Mouse (Mus musculus): Measurements from ENCODE around the gene Kdm6b.
"Not testable (repeated sequence)": the region's sequence is repeated elsewhere in the genome, so short reads cannot be mapped to it uniquely, and the experiment has no call there.

The Kdm6b gene

GRCm38 (mm10) chr11:69406282-69406681 is 7.2 kb downstream of the Kdm6b start:
- DNase-seq (ENCODE audit: low read depth, low spot score), result no peak

- DNase-seq (ENCODE audit: low read depth, low spot score), result no peak
These were observed 7.9 kb downstream of the Kdm6b start for GRCm38 (mm10) chr11:69405397-69406200.

GRCm38 (mm10) chr11:69404595-69405396 is 8.7 kb downstream of the Kdm6b start:
- DNase-seq (ENCODE audit: low read depth, low spot score), result peak; percentile 68

- DNase-seq (ENCODE audit: low read depth, low spot score), result no peak
These were observed 9.5 kb downstream of the Kdm6b start for GRCm38 (mm10) chr11:69403691-69404594.

- DNase-seq (ENCODE audit: low read depth, low spot score), result no peak
These were observed 11.5 kb downstream of the Kdm6b start for GRCm38 (mm10) chr11:69401987-69402386.

- peak; percentile 98 for DNase-seq (ENCODE audit: low read depth, low spot score)
These were observed 12.3 kb downstream of the Kdm6b start for GRCm38 (mm10) chr11:69401210-69401637.

- DNase-seq (ENCODE audit: low read depth, low spot score), result no peak
These were observed 13.2 kb downstream of the Kdm6b start for GRCm38 (mm10) chr11:69400083-69400850.

- DNase-seq (ENCODE audit: low read depth, low spot score), result peak; percentile 75
These were observed 14.0 kb downstream of the Kdm6b start for GRCm38 (mm10) chr11:69399201-69400082.

- DNase-seq (ENCODE audit: low read depth, low spot score), result no peak
These were observed 14.8 kb downstream of the Kdm6b start for GRCm38 (mm10) chr11:69398486-69399200.

GRCm38 (mm10) chr11:69398059-69398458 is 15.4 kb downstream of the Kdm6b start, which contains the start of gene Tmem88:
Gene Tmem88, minus strand, starts transcription at chr11:69398234.
- peak; percentile 91 for DNase-seq (ENCODE audit: low read depth, low spot score)

- DNase-seq (ENCODE audit: low read depth, low spot score), result peak; percentile 45
These were observed 15.9 kb downstream of the Kdm6b start for GRCm38 (mm10) chr11:69397581-69398057.

GRCm38 (mm10) chr11:69396772-69397171 is 16.7 kb downstream of the Kdm6b start:
- no peak for DNase-seq (ENCODE audit: low read depth, low spot score)

- DNase-seq (ENCODE audit: low read depth, low spot score), result peak; percentile 100
These were observed 17.7 kb downstream of the Kdm6b start for GRCm38 (mm10) chr11:69395634-69396373.

GRCm38 (mm10) chr11:69395235-69395633 is 18.2 kb downstream of the Kdm6b start, which contains the start of the genes Naa38 and Cyb5d1:
Gene Naa38, plus strand, starts transcription at chr11:69395487.
Gene Cyb5d1, minus strand, starts transcription at chr11:69395631.
- DNase-seq (ENCODE audit: low read depth, low spot score), result peak; percentile 94

- DNase-seq (ENCODE audit: low read depth, low spot score), result not testable (repeated sequence)
These were observed 18.8 kb downstream of the Kdm6b start for GRCm38 (mm10) chr11:69394591-69395167.

GRCm38 (mm10) chr11:69390400-69391034 is 23.0 kb downstream of the Kdm6b start:
- DNase-seq (ENCODE audit: low read depth, low spot score), result peak; percentile 71

Data from R1 (cell line).